Mouse (Mus musculus) CH12F3 (cell line): Measurements from ENCODE around the gene Ppp1r15b.

Source experiments
- in situ Hi-C: fragments of 300-500 bp; cut with MboI; formaldehyde crosslinking; loops from 2 replicates; pipeline ENCODE4 v1.14.3; 2020; ENCODE audit warnings: low sequenced_read_pairs

Gene Ppp1r15b

DNA sequence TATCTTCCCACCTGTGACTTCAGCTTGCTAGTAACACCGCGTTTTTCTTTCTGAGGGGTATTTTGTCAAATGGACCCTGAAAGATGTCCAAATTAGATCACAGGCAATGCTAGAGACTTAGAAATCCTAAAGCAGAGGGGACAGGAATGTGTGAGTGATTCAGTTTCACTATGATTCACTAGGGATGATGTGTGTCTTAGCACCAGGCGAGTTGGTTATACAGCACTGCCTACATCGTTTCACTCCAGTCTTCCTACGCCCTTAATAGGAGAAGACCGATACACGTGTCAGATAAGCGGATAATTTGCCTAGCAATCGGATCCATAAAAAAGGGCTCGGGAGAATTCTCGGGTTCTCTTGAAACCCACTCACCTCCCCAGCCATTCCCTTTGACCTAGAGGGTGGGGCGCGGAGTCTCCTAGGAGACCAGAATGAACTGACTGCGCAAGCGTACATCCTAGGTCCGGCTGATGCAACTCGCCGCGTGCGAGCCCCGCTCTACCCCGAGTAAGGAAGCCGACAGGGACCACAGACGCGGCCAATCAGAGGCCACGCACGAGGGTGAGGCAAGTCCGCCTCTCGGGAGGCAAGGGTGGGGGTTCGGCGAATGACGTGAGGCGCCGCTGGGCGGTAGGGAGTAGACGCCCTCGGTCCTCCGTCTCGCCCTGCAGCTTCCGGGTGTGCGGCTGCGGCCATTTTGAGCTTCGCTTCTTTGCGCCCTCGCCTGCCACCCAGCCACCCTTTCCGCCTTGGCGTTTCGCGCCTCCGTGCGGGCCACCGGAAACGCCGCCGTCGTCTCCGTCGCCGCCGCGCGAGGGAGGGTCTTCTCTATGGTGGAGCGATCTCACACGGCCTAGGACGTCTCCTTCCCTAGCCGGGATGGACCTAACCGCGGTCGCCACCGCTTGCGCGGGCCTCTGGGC lies at the start of gene Ppp1r15b:
TSS of gene Ppp1r15b (plus strand) at position 506 of the 923 bp plus-strand sequence.
- in situ Hi-C loops = no loop called here

DNA sequence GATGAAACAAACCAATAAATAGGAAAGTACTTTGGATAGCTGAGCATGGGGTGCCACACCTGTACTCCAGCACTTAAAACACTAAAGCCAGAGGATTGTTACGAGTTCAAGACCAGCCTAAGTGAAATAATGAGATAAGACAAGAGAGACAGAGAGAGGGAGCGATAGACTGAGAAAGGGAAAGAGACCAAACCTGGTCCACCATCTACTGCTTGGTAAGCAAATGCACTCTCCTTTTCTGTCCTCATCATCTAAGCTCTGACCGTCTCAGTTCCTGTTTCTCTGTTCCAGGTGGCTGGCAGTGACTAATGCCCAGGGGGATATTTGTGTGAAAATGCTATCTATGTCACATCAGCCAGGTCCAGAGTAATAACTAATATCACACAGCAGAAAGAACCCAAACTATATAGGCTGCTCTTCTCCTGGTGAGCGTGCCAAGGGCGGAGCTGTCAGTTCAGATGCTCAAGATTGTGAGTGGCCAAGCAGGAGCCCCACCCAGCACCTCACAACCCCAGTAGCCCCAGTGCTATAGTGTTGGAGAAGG lies 47.9 kb upstream of the Ppp1r15b start:
- in situ Hi-C loops = no loop called here

GRCm38 (mm10) chr1:133083942-133084625 lies 46.9 kb upstream of the Ppp1r15b start:
- in situ Hi-C loops = no loop called here

DNA sequence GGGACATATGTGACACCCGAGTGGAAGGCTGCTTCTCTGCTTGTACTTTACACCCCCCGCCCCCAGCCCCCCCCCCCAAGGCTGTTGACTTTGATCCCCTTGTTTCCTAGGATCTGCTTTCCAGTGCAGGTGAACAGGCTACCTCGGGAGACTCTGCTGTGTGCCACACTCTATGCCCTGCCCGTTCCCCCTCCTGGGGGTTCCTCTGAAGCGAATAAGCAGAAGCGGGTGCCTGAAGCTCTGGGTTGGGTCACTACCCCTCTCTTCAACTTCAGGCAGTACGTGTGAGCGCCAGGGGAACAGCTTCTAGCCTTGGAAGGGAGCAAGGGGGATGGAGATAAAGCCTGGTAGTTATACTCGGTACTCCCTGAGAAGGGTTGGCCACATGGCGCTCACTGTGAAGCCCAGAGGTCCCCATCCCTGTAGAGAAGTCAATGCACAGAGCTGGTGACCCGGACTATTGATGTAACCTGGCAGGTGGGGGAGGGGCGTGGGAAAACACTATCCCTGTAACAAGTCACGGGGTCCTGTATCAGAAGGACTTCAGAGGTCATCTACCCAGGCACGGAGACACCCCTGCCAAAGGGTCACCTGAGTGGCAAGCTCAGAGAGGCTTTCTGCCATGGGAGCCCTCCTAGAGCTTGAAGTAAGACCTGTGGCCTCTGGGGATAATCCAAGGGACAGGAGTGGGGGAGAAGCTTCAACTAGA lies 46.1 kb upstream of the Ppp1r15b start:
- in situ Hi-C loops = loop anchor here (5.0 kb wide), 1 partner anchor 43 kb away; no protein-coding TSS in a partner anchor

GRCm38 (mm10) chr1:133085417-133085742 lies 45.6 kb upstream of the Ppp1r15b start:
- in situ Hi-C loops = loop anchor here (5.0 kb wide), 1 partner anchor 43 kb away; no protein-coding TSS in a partner anchor

DNA sequence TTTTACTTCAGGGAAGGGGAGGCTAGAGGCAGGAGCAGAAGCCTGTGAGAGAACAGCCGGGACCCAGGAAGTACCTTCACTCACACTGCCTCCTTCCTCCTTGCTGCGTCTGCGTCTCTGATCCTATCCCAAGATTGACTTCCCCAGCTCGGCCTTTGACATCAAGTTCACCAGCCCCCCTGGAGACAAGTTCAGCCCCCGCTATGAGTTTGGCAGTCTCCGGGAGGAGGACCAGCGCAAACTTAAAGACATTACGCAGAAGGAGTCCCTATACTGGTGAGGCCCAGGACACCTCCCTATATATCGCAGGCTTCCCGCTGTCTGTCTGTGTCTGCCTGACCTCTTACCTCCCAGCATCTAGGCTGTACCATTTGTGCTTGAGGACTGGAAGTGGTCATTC lies 44.1 kb upstream of the Ppp1r15b start:
- in situ Hi-C loops = loop anchor here (5.0 kb wide), 1 partner anchor 45 kb away; no protein-coding TSS in a partner anchor

- in situ Hi-C loops = loop anchor here (5.0 kb wide), 1 partner anchor 45 kb away; no protein-coding TSS in a partner anchor
Observed at GRCm38 (mm10) chr1:133087206-133087905, 43.6 kb upstream of the Ppp1r15b start.

DNA sequence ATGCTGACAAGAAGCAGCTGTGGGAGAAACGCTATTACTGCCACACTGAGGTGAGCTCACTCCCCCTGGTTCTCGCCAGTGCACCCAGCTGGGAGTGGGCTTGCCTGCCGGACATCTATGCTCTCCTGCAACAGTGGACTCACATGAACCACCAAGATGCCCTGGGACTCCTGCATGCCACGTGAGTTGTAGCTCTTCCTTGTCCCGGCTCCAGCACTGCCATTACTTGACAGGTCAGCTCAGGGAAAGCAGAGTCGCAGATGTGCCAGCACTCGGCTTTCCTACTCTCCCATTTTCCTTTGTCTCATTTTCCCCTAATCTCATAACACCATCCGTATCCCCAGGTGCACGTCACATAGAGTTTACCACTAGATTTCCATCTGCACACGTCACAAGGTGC lies 42.7 kb upstream of the Ppp1r15b start:
- in situ Hi-C loops = loop anchor here (5.0 kb wide), 1 partner anchor 46 kb away; no protein-coding TSS in a partner anchor

- in situ Hi-C loops = loop anchor here (5.0 kb wide), 1 partner anchor 47 kb away; no protein-coding TSS in a partner anchor
Observed at GRCm38 (mm10) chr1:133089415-133089814, 41.5 kb upstream of the Ppp1r15b start.

- in situ Hi-C loops = no loop called here
Observed at GRCm38 (mm10) chr1:133090641-133091040, 40.3 kb upstream of the Ppp1r15b start.

- in situ Hi-C loops = no loop called here
Observed at GRCm38 (mm10) chr1:133091483-133091882, 39.5 kb upstream of the Ppp1r15b start.

DNA sequence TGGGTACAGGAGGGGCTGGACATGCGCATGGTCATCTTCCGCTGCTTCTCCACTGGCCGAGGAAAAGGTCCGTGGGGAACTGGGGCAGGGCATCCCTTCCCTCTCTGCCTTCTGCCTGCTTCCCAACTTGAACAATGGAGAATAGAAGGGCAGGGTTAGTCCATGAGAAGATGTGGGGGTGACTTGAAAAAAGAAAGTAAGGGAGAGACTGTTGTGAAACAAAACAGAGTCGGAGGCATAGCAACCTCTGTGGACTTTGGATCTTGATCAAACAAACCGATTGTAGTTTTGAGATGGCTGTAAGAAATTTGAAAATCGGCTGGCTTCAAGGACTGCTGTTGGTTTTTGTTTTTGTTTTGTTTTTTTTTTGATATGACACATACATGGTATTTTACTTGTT lies 37.2 kb upstream of the Ppp1r15b start:
- in situ Hi-C loops = no loop called here

- in situ Hi-C loops = no loop called here
Observed at GRCm38 (mm10) chr1:133100980-133101798, 29.8 kb upstream of the Ppp1r15b start.

- in situ Hi-C loops = no loop called here
Observed at GRCm38 (mm10) chr1:133102108-133102507, 28.8 kb upstream of the Ppp1r15b start.

DNA sequence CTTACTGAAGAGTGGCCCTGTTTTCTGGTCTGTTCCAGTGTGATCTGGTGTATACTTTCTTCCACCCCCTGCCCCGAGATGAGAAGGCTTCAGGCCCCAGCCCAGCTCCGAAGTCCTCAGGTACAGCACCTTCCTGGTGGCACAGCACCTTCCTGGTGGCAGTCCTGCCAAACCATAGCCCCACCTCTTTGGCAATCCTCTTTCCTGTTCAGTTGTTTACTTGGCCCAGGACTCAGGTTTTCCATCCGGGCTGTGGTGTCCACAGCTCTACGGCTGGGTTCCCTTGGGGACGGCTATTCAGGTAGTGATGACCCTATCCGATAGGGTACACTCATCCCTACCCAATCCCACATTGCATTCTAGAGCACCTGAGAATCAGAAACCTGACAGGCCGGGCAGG lies 27.6 kb upstream of the Ppp1r15b start:
- in situ Hi-C loops = no loop called here

DNA sequence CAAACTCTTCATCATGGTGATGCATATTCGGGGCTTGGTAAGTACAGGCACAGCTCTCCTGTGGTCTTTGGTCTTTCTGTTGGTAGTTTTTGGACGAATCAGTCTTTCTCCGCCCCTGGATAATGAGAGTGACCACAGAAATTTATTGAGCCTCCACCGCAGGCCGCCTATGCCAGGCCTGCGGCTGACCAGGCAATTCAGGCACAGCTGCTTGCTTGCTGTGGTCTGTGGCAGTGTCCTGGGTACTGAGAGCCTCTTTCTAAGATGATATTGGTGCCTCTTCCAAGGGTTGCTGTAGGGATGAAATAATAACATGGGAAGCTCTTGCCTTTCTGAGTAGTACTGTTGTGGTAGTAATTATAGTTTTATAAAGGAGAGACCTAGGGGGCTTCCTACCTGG lies 27.1 kb upstream of the Ppp1r15b start:
- in situ Hi-C loops = no loop called here

GRCm38 (mm10) chr1:133116108-133116507 lies 14.8 kb upstream of the Ppp1r15b start:
- in situ Hi-C loops = no loop called here

- in situ Hi-C loops = no loop called here
Observed at GRCm38 (mm10) chr1:133118127-133118526, 12.8 kb upstream of the Ppp1r15b start.

DNA sequence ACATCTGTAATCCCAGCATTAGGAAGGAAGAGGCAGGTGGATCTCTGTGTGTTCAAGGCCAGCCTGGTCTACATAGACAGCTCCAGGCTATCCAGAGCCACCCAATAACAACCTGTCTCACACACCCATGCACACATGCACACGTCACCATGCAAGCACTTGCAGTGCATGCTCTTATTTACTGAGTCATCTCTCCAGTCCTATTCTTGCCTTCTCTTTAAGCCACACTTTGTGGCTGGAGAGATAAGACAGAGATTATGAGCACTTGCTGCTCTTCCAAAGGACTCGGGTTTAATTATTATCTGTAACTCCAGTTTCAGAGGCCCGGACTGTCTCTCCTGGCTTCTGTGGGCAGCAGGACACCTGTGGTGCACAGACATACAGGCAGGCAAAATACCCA lies 12.1 kb upstream of the Ppp1r15b start:
- in situ Hi-C loops = no loop called here
